Mouse (Mus musculus): ENCODE results near the gene 6030445D17Rik.

GRCm38 (mm10) chr4:136434029-136434428 is 28.0 kb upstream of the 6030445D17Rik start:
- TF ChIP-seq POLR2A (IDR thresholded peaks at IDR 0.05; ENCODE audit: insufficient read depth, low read length) (no peak), EP300 (IDR thresholded peaks at IDR 0.05; ENCODE audit: insufficient read depth, low read depth, low read length) (no peak)
